Mouse (Mus musculus): ENCODE measurements at regions not wholly inside any gene's neighbourhood (a gene's known extent, or its start where the extent isn't known, plus 50 kb on each side); places are given as distances from the start of the nearest gene placed in this dataset.

DNA sequence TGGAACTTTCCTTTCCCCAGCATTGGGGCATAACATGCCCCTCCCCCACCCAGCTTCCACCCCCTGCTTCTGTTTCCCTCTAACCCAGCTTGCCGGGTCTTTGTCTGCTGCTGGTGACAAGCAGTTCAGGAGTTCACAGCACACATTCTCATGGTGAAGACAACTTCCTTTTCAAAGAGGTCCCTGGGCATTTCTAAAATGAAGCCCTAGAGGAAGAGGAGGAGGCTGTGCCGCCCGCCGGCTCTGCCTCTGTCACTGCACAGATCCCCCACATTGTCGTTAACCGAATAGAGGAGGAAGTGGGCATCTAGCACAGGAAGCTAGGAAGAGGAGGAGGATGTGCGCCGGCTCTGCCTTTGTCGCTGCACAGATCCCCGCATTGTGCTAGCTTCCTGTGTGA lies 201.4 kb downstream of the Enc1 start:
- DNase-seq, result peak; percentile 30

DNA sequence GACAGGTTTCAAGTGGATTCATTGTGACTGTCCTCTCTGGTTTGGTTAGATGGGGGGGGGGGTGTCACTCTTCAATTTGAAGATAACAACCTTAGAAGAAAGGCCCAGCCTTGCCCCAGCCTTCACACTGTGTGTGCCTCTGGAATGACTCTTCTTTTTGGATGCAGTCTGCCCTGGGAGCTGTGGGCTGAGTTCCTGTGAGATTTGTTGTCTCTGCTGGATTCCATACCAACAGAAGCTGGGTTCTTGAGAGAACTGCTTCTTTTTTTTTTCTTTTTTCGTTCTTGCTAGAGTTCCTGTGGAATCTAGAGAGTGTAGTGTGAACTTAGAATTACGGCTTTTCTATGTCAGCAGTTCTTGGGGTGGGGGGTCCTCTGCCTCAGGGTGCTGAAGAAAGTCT lies 200.9 kb downstream of the Enc1 start:
- DNase-seq, result no peak

DNA sequence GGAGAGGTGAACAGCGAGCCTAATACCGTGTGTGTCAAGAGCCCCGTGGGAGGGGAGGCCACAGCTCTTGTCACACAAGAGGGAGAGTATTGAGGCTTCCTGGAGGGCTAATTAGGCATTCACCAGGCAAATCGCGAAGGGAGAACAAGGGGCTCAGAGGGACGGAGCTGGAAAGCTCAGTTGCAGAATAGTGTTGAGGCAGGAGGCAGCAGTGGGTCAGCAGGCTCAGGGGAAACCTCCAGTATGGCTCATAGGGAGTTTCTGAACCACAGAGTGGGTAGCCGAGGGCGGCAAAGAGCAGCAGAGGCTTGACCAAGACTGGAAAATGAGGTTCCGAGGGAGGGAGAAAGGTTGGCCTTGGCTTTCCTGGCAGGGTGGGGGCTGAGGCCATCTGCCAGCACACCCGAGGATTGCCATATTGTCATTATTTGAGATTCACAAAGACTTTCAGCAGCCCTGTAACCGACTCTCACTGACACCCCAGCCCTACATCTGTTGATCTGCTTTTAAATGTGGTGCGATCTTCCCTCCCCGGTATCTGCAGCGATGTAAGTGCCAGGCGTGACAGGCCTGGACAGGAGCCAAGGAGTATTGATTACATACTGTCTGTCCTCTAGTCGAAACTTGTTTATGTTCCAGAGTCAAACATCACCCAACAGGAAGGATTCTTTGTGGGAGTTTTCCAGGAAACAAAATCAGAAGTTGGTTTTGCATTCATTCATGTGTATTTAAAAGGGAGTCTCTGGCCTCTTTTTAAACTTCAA lies 198.5 kb downstream of the Enc1 start:
- no peak for DNase-seq

DNA sequence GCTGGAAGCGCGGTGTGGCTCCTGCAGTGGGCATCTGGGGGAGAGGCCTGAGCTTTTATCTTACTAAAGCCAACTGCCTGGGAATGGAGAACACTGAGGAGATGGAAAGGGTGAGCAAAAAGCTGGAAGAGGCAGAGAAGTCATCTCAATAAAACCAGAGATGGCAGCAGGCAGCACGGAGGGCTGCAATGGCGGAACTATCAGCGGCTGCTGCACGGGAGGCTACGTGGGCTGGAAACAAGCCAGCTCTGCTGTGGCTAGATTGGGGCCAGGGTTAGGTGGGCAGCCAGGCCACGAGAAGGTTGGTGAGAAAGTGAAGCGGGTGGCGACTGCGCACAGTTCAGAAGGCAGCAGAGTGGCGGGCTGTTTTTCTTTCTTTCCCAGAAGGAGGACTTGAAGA lies 197.8 kb downstream of the Enc1 start:
- no peak for DNase-seq

DNA sequence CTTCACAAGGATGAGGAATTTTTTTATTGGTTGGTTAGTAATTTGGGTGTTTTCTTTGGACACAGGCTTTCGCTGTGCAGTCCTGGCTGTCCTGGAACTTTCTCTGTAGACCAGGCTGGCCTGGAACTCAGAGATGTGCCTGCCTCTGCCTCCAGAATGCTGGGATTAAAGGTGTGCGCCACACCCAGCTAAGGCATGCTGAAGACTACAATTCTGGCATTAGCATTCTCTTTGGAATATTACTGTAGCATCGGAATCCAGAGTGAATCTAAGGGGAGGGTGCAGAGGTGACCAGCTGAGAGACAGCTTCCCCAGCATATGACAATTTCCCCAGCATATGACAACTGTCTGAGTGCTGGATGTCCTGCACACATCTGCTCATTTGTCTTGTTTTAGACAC lies 197.4 kb downstream of the Enc1 start:
- no peak for DNase-seq

DNA sequence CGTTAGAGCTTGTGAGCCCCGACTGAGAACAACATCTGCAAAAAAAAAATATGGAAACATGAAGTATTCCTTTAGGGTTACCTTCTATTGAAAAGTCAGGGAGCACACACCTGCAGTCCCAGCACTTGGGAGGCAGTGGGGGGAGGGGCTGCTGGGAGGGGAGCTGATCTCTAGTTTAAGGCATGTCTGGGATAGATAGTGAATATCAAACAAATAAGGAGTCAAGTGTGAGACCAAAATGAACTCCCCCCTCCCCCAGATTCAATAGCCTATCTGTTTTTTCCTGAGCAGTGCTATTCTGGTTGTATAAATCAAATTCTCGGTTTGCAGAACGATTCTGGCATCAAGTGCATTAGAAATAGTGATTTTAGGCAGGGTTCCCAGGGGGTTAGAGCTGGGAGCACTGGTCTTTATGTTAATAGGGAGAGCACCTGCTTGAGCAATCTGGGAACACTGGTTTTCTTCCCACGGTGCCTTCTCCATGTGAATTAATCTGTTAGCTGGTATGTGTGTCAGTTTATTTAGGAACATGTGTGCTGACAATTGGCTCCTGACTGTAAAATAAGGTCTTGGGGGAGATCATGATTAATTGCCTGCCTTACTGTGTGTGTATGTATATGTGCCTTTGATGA lies 195.9 kb downstream of the Enc1 start:
- DNase-seq, result no peak

DNA sequence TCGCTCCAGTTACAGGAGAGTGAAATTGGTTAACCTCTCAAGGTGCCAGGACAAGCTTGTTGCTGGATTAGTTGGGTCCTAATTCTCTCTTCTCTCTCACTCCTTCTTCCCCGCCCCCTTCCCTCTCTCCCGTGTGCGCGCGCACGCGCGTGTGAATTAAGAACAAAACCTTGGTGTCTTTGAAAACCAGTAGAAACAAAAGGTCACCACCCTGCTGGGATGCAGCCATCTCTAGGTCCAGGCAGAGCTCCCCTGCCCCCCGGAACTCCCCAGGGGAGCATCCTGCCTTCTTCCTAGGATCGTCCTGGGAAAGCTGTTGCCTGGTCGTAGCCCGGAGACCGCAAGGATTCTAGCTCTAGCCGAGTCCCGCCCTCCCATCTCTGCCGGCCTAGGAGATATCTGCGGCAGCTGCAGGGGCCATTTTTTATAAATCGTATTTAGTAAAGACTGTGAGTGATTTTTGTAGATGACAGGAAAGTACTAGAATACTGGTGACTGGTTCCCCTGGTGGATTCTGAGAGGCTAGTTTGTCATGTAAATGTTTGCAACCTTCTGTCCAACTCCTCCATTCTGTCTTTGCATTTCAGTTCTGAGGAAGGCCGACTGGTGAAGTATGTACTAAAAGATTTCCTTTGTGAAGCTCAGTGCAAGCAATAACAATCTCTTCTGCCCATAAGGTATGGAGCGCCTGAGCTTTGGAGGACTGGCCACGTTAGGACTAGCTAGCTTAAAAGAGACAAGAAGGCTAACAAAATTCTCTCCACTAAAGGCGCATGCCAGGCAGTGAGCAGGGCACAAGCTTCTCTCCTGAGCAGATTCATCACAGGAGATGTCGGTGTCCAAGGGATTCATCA lies 195.2 kb downstream of the Enc1 start:
- DNase-seq, result peak; percentile 37

DNA sequence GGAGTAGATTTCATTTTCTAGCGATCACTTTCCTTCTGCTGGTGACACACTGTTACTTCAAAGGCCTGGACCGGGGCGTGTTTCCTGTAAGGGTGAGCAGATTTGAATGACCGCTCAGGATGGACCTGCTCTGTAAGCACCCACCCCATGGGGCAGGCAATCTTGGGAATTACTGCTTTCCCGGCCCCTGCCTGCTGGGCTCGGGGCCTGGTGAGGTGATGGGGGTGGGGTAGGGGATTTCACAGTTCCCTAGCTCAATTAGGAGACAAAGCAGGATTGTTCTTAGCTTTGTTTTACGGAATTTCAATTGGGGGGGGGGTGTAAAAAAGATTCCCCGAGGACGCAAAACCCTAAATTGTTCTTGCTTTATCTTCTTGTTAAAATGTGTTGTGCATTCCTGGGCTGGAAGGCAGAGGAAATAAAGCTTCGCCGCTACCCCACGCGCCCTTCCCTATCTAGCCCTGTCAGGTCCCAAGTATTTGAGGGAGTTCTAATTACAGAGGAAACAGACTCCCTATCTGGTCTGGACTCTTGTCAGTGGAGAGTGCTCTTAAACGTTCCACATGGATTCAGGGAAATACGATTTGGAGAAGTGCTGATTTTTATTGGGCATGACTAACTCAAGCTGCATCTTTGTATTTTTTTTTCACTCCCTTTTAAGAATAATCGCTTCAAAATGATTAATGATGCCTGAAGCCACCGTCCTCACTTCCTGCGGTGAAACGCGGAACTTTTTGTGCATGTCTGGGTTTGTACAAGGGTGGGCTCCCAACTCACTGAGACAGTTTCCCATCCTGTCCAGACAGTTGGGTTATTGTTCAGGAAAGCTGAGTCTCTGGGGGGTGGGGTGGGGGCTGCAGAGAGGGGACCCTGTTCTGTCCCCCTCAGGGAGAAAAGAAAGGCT lies 194.3 kb downstream of the Enc1 start:
- no peak for DNase-seq

DNA sequence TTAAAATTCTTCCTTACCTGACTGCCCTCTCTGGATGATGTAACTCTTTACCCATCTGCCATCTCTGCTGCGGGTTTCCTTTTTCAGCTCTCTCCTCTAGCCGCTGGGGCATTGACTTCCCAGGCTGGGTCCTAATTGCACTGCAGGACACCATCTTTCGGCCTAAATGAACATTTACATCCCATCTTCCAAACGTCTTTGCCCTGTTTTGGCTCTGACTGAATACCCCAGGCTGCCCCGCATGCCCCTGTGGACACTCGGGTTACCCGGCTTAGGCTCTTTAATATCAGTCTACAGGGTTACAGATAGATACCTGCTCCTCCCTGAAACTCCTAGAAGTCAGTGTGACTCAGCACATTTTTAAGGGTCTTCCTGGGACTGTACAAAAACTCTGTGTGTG lies 193.3 kb downstream of the Enc1 start:
- no peak for DNase-seq

DNA sequence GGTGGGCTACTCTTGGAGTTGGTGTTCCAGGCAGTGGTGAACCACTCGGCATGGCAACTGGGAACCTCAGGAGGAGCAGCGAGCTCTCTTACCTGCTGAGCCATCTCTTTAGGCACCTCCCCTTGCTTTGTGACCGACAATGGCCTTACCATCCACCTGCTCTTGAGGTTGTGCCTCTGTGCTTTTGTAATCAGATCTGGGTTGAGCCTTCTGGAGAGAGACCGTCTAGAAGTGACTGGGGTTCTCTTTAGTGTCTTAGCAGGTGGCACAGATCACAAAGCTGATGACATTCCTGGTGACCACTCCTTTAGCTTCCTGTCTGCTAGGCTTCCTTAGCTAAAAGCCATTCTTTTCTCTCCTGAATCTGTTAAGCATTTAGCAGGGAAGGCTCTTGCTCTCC lies 191.7 kb downstream of the Enc1 start:
- no peak for DNase-seq

DNA sequence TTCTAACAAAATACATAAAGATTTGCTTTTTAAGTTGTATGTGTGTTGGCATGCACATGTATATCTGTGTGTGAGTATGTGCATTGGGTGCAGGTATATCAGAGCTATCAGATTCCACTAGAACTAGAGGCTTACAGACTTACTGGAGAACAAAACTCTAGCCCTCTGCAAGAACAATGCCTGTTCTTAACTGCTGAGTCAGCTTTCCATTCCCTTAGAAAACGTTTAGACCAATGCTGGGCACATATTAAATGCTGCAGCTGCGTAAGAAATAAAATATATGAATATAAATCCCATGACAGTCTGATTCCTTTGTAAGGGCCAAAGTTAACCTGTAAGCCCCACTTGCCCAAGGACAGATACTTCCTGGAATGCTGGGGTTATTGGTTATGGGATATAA lies 190.0 kb downstream of the Enc1 start:
- DNase-seq, result no peak

DNA sequence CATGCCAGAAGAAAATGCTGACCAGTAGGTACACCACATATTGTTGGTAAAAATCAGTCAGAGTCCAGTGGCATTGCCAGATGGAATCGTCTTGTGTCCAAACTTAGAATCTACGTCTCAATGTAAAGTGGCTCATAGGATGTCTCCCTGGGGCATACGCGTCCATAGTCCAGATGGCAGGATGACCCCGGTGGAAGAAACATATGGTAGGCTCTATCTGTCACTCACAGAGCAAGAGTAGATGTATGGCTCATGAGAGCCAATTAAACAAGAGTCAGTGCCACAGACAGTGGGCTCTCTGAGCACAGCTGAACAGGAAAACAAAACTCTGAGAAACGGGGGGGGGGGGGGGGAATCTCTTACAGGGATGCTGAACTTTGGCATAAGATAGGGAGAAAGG lies 187.3 kb downstream of the Enc1 start:
- DNase-seq, result no peak

DNA sequence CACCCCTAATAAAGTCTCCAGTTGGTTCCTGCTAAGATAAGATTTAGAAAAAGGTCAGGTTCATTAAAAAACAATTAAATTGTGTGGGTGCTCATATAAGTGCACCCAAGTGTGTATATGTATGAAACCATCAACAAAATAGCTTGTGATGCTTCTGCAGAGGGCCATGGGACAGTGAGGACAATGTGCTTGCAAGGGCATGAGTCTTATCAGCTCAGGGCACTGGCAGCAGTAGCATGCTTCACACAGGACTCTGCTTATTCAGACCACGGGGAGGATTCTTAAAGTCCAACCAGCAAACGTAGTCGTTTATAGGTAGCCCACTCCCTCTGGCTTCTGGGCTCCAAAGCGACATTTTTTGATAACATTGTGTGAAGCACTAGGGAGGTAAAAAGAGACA lies 186.6 kb downstream of the Enc1 start:
- no peak for DNase-seq

DNA sequence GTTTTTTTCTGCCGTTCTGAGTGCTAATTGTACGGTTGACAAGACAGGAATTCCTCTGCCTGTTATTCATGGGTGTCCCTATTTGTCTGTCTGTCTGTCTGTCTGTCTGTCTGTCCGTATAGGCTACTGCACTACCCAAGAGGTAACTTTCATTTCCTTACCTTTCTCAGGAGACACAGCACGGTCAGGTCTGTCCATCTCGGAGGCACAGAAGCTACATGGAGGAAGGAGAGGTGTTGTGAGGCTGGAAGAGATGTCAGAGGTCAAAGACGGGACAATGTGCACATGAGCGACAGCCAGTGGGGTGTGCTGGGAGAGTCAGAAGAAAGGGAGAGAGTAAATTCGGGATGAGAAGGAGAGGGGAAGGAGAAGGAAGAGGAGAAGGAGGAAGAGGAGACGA lies 184.8 kb downstream of the Enc1 start:
- DNase-seq, result no peak

DNA sequence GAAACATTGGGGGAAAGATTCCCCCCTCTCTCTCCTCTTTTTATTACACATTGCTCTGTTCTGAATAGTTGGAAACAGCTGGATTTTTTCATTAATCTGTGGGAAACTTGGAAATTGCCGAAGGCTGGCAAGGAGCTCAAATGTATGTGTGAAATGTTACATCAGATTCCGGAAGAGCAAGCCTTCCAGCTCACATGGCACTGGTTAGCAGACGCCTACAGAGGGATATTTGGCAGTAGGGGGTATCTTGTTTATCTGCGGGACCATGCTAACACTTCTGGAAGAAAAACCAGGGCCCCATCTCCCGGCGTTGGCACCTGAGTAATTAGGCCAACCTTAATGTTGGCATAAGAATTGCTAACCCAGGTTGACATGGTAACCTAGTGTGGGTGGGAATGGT lies 183.0 kb downstream of the Enc1 start:
- DNase-seq, result no peak

DNA sequence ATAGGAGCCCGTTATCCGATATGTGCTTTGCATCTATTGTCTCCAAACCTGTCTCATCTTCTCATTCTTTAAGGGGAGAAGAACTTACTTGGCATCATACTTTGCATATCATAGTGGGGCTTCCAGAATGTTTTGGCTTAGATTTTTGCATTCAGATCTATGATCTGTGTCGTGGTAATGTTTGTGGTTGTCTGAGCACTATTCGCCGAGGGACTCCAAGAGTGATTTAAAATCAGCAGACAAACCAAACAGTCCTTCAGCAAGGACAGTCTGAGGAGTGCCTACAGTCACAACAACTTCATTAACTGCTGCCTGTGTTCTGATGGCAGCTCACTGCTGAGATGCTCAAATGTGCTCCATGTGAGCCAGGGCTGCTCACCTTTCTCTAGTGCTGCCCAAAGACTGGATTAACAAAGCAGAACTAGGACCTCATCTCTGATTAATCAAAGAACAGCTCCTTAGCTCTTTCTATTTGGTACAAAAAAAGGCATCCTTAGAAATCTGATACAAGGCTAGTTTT lies 182.5 kb downstream of the Enc1 start:
- no peak for DNase-seq

DNA sequence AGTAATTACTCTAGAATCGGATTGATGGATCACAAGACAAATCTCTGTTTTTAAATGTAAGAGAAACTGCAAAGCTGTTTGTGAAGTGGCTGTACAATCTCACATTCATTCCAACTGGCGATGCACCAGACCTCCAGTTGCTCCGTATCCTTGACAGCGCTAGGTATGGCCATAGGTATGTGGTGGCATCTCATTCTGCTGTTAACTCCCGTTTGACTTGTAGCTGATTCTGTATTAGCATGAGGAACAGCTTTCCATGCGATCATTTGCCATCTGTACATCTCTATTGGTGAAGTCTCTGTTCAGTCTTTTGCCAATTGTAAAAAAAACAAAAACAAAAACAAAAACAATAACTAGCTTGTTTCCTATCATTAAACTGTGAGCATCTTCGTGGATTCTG lies 182.0 kb downstream of the Enc1 start:
- DNase-seq, result no peak

DNA sequence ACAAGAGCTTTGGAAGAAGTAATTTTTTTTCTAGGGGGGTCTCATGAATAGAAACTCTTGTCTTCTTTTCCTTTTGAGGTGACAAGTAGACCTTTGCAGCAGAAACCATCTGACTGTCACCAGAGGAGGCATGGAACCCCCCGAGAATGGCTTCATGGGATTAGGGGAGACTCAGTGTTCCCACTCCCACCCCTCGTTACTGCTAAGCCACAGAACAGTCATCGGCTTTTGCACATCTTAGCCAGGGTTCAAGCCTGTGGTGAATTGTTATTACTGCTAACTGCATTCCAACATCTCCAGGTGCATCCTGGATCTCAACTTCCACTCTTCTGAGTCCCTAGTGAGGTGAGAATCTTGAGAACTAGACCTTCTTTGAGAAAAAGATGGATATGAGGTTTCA lies 180.9 kb downstream of the Enc1 start:
- no peak for DNase-seq

DNA sequence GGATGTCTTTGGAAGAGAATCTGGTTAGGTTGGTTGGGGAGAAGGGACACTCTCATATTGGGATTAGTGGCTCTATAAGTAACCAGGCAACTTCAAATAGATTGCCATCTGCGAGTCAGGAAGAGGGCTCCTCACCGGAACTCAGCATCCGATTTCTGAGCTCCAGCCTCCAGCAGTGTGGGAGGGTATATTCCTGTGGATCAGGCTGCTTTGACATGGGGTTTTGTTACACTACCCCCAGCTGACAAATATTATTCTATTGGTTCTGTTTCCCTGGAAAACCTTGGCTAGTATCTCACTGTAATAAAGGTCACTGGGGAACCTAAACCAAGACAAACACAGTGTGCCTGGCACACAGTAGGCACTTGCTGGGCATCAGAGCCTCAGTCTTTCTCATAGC lies 179.9 kb downstream of the Enc1 start:
- DNase-seq, result no peak

DNA sequence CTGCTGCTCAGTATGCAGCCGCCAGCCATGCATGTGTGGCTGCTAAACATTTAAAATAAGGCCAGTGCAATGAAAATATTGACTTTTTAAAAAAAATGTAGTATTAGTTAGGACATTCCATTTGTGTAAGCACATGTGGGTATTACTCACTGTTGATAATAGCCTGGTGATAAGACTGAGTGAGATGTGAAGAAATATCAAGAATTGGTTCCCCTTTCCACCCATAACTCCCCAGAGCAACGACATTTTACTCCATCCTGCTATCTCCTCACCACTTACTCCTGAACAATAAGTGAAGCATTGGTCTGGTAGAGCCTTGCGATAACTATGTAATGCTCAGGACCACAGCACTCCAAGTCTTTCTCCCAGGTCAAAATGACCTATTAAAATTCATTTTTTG lies 178.2 kb downstream of the Enc1 start:
- no peak for DNase-seq

DNA sequence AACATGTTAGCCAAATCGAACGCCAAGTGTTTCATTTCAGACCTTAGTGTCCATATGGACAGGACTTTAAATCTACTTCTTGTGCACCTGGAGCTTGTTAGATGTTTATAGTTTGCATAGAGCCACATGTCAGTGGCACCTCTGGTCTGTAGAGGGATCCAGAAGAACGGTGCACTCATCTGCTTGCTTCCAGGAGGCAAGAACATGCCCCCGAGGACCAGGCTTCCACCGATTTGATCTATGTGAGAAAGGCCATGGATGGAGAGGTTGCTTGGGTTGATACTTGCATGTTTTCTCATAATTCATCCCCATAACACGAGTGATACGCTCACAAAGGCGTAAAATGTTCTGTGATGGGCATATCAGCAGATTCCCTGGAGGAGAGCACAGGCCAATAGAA lies 177.8 kb downstream of the Enc1 start:
- DNase-seq, result no peak

DNA sequence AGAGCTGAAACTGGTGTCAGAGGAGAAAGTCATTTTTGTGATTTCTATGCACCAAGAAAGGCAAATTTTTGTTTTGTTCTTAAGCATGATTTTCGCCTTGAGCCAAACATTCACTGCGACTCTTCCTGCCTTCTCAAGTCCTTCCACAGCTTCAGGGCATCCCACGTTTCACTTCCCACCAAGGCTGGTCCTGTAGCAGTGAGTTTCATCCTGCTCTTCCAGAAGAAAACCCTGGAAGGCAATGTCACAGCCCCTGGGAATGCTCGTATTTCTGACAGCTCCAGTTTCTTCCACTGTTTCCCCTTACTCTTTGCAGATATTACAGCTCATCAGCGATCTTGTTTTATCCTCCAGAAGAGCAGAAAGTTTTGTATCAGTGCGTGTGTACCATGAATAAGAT lies 177.2 kb downstream of the Enc1 start:
- DNase-seq, result no peak

All from lung, postnatal 36 days (tissue).